Mouse (Mus musculus): Measurements from ENCODE around the gene Selenom. TPM values are rescaled to one million over a fixed set of nuclear protein-coding genes. Genes with fewer than 3 reads are reported as not detected.

Selenom gene
- polyA plus RNA-seq, 2 experiments = 201 to 214 TPM

- no peak overlapping the region for H3K4me3 ChIP-seq (replicated peaks; ENCODE audit: low read length)
- WGBS = 66% methylated on average over 11 of the region's 11 CpGs
- DNase-seq (ENCODE audit: low spot score) (no peak), ATAC-seq (ENCODE audit: low FRiP score, low read depth) (no peak)
- H3K27me3 ChIP-seq (ENCODE audit: control insufficient read depth, insufficient read depth, low read length) = no peaks in the 10 kb centered on the region
- H3K4me2 ChIP-seq (replicated peaks; ENCODE audit: low read depth, low read length, severe bottlenecking) = no peak overlapping the region
- no peak overlapping the region for H3K9ac ChIP-seq (ENCODE audit: low read depth, low read length, severe bottlenecking)
- no peak for TF ChIP-seq POLR2A (IDR thresholded peaks at IDR 0.05; ENCODE audit: borderline replicate concordance, extremely low read depth, insufficient read depth, insufficient read length)
- H3K4me1 ChIP-seq (ENCODE audit: control insufficient read depth, insufficient read depth, low read length) = no peaks in the 10 kb centered on the region
- H3K9me3 ChIP-seq (ENCODE audit: control insufficient read depth, low read length) = no peaks in the 10 kb centered on the region
- H3K36me3 ChIP-seq (ENCODE audit: control insufficient read depth, insufficient read depth, low read length) = no peaks in the 10 kb centered on the region
- H3K27ac ChIP-seq (replicated peaks; ENCODE audit: low read depth, low read length) = no peak overlapping the region
Observed at GRCm38 (mm10) chr11:3503755-3504693, 10.5 kb upstream of the Selenom start.

DNA sequence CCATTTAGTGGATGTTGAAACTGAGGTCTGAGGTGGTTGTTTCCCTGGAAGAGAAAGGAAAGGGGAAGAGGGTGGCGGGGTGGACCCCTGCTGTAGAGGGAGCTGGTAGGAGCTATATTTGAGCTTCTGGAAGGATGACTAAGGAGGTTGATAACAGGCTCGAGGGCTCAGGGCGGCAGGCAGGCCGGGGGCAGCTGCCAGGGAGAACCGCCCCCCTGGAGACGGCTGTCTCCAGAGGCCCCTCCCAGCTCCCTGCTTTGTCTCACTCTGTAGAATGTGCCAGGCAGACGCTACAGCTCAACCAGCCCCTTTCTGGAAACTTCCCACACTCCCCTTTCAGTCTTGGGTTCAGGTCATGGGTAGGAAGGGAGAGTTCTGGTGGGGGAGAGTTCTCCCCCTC, 6.3 kb upstream of the Selenom start:
- Histone ChIP-seq H3K9me3 (ENCODE audit: control insufficient read depth, low read length) (no peaks in the 10 kb centered on the region), H3K36me3 (ENCODE audit: control insufficient read depth, insufficient read depth, low read length) (no peaks in the 10 kb centered on the region), H3K4me3 (replicated peaks; ENCODE audit: low read length) (no peak overlapping the region), H3K9ac (ENCODE audit: low read depth, low read length, severe bottlenecking) (no peak overlapping the region), H3K4me2 (replicated peaks; ENCODE audit: low read depth, low read length, severe bottlenecking) (no peak overlapping the region), H3K27me3 (ENCODE audit: control insufficient read depth, insufficient read depth, low read length) (no peaks in the 10 kb centered on the region), H3K27ac (replicated peaks; ENCODE audit: low read depth, low read length) (no peak overlapping the region), H3K4me1 (ENCODE audit: control insufficient read depth, insufficient read depth, low read length) (no peaks in the 10 kb centered on the region)
- ATAC-seq (ENCODE audit: low FRiP score, low read depth) = no peak
- 52% methylated on average over 7 of the region's 7 CpGs for WGBS
- DNase-seq (ENCODE audit: low spot score) = no peak
- TF ChIP-seq POLR2A (IDR thresholded peaks at IDR 0.05; ENCODE audit: borderline replicate concordance, extremely low read depth, insufficient read depth, insufficient read length) = no peak

GRCm38 (mm10) chr11:3509181-3510085, 5.1 kb upstream of the Selenom start:
- Histone ChIP-seq H3K4me3 (replicated peaks; ENCODE audit: low read length) (no peak overlapping the region), H3K9me3 (ENCODE audit: control insufficient read depth, low read length) (no peaks in the 10 kb centered on the region), H3K27ac (replicated peaks; ENCODE audit: low read depth, low read length) (no peak overlapping the region), H3K36me3 (ENCODE audit: control insufficient read depth, insufficient read depth, low read length) (no peaks in the 10 kb centered on the region), H3K4me2 (replicated peaks; ENCODE audit: low read depth, low read length, severe bottlenecking) (no peak overlapping the region), H3K9ac (ENCODE audit: low read depth, low read length, severe bottlenecking) (no peak overlapping the region), H3K27me3 (ENCODE audit: control insufficient read depth, insufficient read depth, low read length) (no peaks in the 10 kb centered on the region), H3K4me1 (ENCODE audit: control insufficient read depth, insufficient read depth, low read length) (0 out of 2 replicates have a peak, but pooled peaks cover 2% of the 10 kb centered on the region)
- ATAC-seq (ENCODE audit: low FRiP score, low read depth) (no peak), DNase-seq (ENCODE audit: low spot score) (no peak)
- 67% methylated on average over 8 of the region's 8 CpGs for WGBS
- TF ChIP-seq POLR2A (IDR thresholded peaks at IDR 0.05; ENCODE audit: borderline replicate concordance, extremely low read depth, insufficient read depth, insufficient read length) = no peak

GRCm38 (mm10) chr11:3510321-3510720, 4.2 kb upstream of the Selenom start:
- Histone ChIP-seq H3K4me1 (ENCODE audit: control insufficient read depth, insufficient read depth, low read length) (0 out of 2 replicates have a peak, but pooled peaks cover 2% of the 10 kb centered on the region), H3K36me3 (ENCODE audit: control insufficient read depth, insufficient read depth, low read length) (no peaks in the 10 kb centered on the region), H3K4me2 (replicated peaks; ENCODE audit: low read depth, low read length, severe bottlenecking) (no peak overlapping the region), H3K27me3 (ENCODE audit: control insufficient read depth, insufficient read depth, low read length) (no peaks in the 10 kb centered on the region), H3K9ac (ENCODE audit: low read depth, low read length, severe bottlenecking) (no peak overlapping the region), H3K9me3 (ENCODE audit: control insufficient read depth, low read length) (no peaks in the 10 kb centered on the region), H3K4me3 (replicated peaks; ENCODE audit: low read length) (no peak overlapping the region), H3K27ac (replicated peaks; ENCODE audit: low read depth, low read length) (no peak overlapping the region)
- no peak for DNase-seq (ENCODE audit: low spot score)
- 79% methylated on average over 2 of the region's 2 CpGs for WGBS
- no peak for ATAC-seq (ENCODE audit: low FRiP score, low read depth)
- TF ChIP-seq POLR2A (IDR thresholded peaks at IDR 0.05; ENCODE audit: borderline replicate concordance, extremely low read depth, insufficient read depth, insufficient read length) = no peak

DNA sequence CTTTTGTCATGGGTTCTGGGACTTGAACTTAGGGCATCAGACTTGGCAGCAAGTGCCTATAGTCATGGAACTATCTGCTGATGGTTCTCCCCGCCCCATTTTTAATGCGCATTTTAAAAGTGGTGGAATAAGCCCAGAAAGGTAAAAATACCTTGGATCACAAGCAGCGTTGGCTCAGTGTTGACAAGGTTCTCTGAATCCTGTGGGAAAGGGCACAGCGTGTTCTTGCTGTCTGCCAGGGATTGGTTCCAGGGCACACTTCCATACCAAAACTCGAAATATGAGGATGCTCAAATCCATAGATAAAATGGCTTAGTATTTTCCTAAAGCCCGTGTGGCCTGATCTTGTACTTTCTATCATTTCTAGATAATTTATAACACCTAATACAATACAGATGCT, 1.2 kb upstream of the Selenom start:
- Histone ChIP-seq H3K4me2 (replicated peaks; ENCODE audit: low read depth, low read length, severe bottlenecking) (no peak overlapping the region), H3K4me1 (ENCODE audit: control insufficient read depth, insufficient read depth, low read length) (peaks cover 19% of the 10 kb centered on the region), H3K9ac (ENCODE audit: low read depth, low read length, severe bottlenecking) (no peak overlapping the region), H3K4me3 (replicated peaks; ENCODE audit: low read length) (no peak overlapping the region), H3K9me3 (ENCODE audit: control insufficient read depth, low read length) (no peaks in the 10 kb centered on the region), H3K36me3 (ENCODE audit: control insufficient read depth, insufficient read depth, low read length) (no peaks in the 10 kb centered on the region), H3K27me3 (ENCODE audit: control insufficient read depth, insufficient read depth, low read length) (0 out of 2 replicates have a peak, but pooled peaks cover 5% of the 10 kb centered on the region), H3K27ac (replicated peaks; ENCODE audit: low read depth, low read length) (no peak overlapping the region)
- DNase-seq (ENCODE audit: low spot score) (no peak), ATAC-seq (ENCODE audit: low FRiP score, low read depth) (no peak)
- 84% methylated on average over 6 of the region's 6 CpGs for WGBS
- TF ChIP-seq POLR2A (IDR thresholded peaks at IDR 0.05; ENCODE audit: borderline replicate concordance, extremely low read depth, insufficient read depth, insufficient read length) = no peak

All from limb, embryonic 14.5 days (tissue).